Comparison of ENCODE assay signal across 8 mouse cellular contexts in genomic region chr11:57600621-57601121, GRCm38 (mm10). TPM values are rescaled to one million over a fixed set of nuclear protein-coding genes. Genes with fewer than 3 reads are reported as not detected.
DNase-seq lines count a peak whose midpoint lies in the region; ATAC-seq lines count a peak whose summit lies in the region.

No protein-coding gene starts in this region.

- H3K27ac ChIP-seq in forebrain, embryonic 11.5 days (ENCODE audit: low read depth, low read length) = peak overlapping the region; percentile 19; the same call in 1 of the 2 replicates
- peak overlapping the region; percentile 79 for H3K27ac ChIP-seq in limb, embryonic 11.5 days (replicated peaks; ENCODE audit: low read depth, low read length)

- H3K9me3 ChIP-seq in forebrain, embryonic 11.5 days (ENCODE audit: control insufficient read depth, low read length) = no peaks in the 10 kb centered on the region
- H3K9me3 ChIP-seq in limb, embryonic 11.5 days (ENCODE audit: control insufficient read depth, low read length) = no peaks in the 10 kb centered on the region

- no peaks in the 10 kb centered on the region for H3K36me3 ChIP-seq in forebrain, embryonic 11.5 days (ENCODE audit: control insufficient read depth, insufficient read depth, low read length)
- H3K36me3 ChIP-seq in limb, embryonic 11.5 days (ENCODE audit: control insufficient read depth, insufficient read depth, low read length) = no peaks in the 10 kb centered on the region

- 4% methylated on average over 4 of the region's 4 CpGs for WGBS in forebrain, embryonic 11.5 days
- 4% methylated on average over 4 of the region's 4 CpGs for WGBS in limb, embryonic 11.5 days

- H3K4me2 ChIP-seq in forebrain, embryonic 11.5 days (ENCODE audit: low read depth, low read length, severe bottlenecking) = no peak overlapping the region
- H3K4me2 ChIP-seq in limb, embryonic 11.5 days (ENCODE audit: low read depth, severe bottlenecking) = 0 out of 2 replicates have a peak overlapping the region, but pooled peaks have one; percentile 12

- peak; percentile 3 for DNase-seq in adrenal gland, adult 8-10 months
- no peak for DNase-seq in adrenal gland, postnatal 4 days (ENCODE audit: low spot score in 2 of 2)
- peak; percentile 38 for DNase-seq in adrenal gland, postnatal 14 days
- DNase-seq in forebrain, embryonic 11.5 days (ENCODE audit: low spot score) = no peak
- DNase-seq in heart, postnatal 4 days = peak; percentile 31
- peak; percentile 53 for DNase-seq in limb, embryonic 11.5 days (ENCODE audit: low spot score)
- DNase-seq in right cerebral cortex, postnatal 36 days (ENCODE audit: low spot score in 2 of 2) = peak; percentile 17 to 33
- no peak for DNase-seq in thymus, postnatal 14 days

- peak; percentile 75 for ATAC-seq in forebrain, embryonic 11.5 days (replicated peaks; ENCODE audit: low FRiP score)
- peak; percentile 59 for ATAC-seq in limb, embryonic 11.5 days (ENCODE audit: insufficient number of reproducible peaks, low FRiP score, low TSS enrichment, low read depth)

- H3K27me3 ChIP-seq in forebrain, embryonic 11.5 days (ENCODE audit: control insufficient read depth, insufficient read depth, low read length) = no peaks in the 10 kb centered on the region; the same call in 1 of the 2 replicates
- H3K27me3 ChIP-seq in limb, embryonic 11.5 days (ENCODE audit: control insufficient read depth, insufficient read depth, low read length) = no peaks in the 10 kb centered on the region

- no peak overlapping the region for H3K4me3 ChIP-seq in forebrain, embryonic 11.5 days (ENCODE audit: low read depth, low read length)
- H3K4me3 ChIP-seq in limb, embryonic 11.5 days (ENCODE audit: low read depth, low read length) = no peak overlapping the region

- H3K4me1 ChIP-seq in forebrain, embryonic 11.5 days (replicated peaks; ENCODE audit: control insufficient read depth, insufficient read depth, low read length) = peaks cover 6% of the 10 kb centered on the region; the same call in 1 of the 2 replicates
- H3K4me1 ChIP-seq in limb, embryonic 11.5 days (ENCODE audit: control insufficient read depth, insufficient read depth, low read length) = peaks cover 9% of the 10 kb centered on the region

- no peak overlapping the region; the same call in 1 of the 2 replicates for H3K9ac ChIP-seq in forebrain, embryonic 11.5 days (ENCODE audit: low read length)
- peak overlapping the region; percentile 37; the same call in 1 of the 2 replicates for H3K9ac ChIP-seq in limb, embryonic 11.5 days (ENCODE audit: low read length)

RNA-seq across cellular contexts. Expression of gene Galnt10, which starts 44.6 kb away (rescaled TPM):
- 10 to 100 TPM; 55.7 to 76.3 (median 61.3) TPM for total RNA-seq in adrenal gland, adult 8-10 months (2022)
- total RNA-seq in adrenal gland, postnatal 4 days (2021) = 10 to 100 TPM; 44.5 to 46.2 TPM
- 39.8 and 46.4 TPM in 2 replicates for total RNA-seq in adrenal gland, postnatal 14 days (2021)
- polyA plus RNA-seq in forebrain, embryonic 11.5 days (2014; fragmentation: Nextera tagmentation; extraction: Ambion mirVana) = 15.1 and 18.1 TPM in 2 replicates
- 1 to 10 TPM; 8.2 to 9.1 TPM for total RNA-seq in heart, postnatal 4 days (2021)
- polyA plus RNA-seq in limb, embryonic 11.5 days (2014; fragmentation: Nextera tagmentation; extraction: Ambion mirVana) = 13.9 and 15.6 TPM in 2 replicates

Comparison
In these comparisons a context has a peak if more than half of its experiments do, and no peak if none do; other contexts are left out.
1. DNase-seq: peak in adrenal gland, adult 8-10 months (single experiment), adrenal gland, postnatal 14 days (single experiment), heart, postnatal 4 days (single experiment), limb, embryonic 11.5 days (single experiment) and right cerebral cortex, postnatal 36 days (2 of 2); none in adrenal gland, postnatal 4 days (0 of 2), forebrain, embryonic 11.5 days (single experiment) and thymus, postnatal 14 days (single experiment).